In the genomic region with DNA sequence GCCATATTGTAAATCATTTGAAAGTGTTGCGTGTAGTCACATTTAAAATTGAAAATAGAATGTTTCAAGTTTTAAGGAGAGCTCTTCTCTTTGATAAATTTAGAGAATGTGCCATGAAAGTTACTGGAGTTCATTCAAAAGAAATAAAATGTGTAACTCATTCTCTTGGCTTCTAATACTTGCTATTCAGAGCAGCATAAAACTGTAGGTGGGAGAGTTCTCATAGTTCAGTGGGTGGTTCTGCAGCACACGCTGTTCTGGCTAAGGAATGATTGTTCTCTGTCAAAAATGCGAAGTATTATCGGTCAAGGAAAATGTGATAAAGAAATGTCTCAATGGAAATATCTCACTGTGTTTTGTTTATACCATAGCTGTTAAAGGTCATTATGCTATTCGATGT, we compare ENCODE assay signal across 21 mouse cellular contexts.
DNase-seq lines count a peak whose midpoint lies in the region; ATAC-seq and TF ChIP-seq lines count a peak whose summit lies in the region.
"Had no signal": no experiment of that assay in that cellular context is flagged by ENCODE, and none has a peak within 500 bp of the region (broad histone marks: within the 10 kb centered on the region; RNA-seq: fewer than 3 reads in every experiment).

No protein-coding gene starts in this region.

- no peak overlapping the region for H3K4me2 ChIP-seq in heart, postnatal 0 days (ENCODE audit: low read depth, low read length)
- no peak overlapping the region for H3K4me2 ChIP-seq in lung, postnatal 0 days (replicated peaks; ENCODE audit: low read depth, low read length)
- H3K4me2 ChIP-seq in hindbrain, postnatal 0 days (ENCODE audit: low read depth, low read length) = no peak overlapping the region
- H3K4me2 ChIP-seq: embryonic facial prominence, embryonic 15.5 days; forebrain, embryonic 15.5 days; hindbrain, embryonic 14.5 days had no signal

- ATAC-seq in heart, postnatal 0 days (ENCODE audit: insufficient read depth, low read depth) = no peak
- ATAC-seq in lung, postnatal 0 days = no peak
- no peak for ATAC-seq in hindbrain, postnatal 0 days
- ATAC-seq: activated CD4-positive, CD25-positive, alpha-beta regulatory T cell, adult 4 months; forebrain, embryonic 15.5 days; Patski had no signal

- intact Hi-C loops in heart, postnatal 36 days (cut with DNase I) = no loop called here

- no peaks in the 10 kb centered on the region for H3K36me3 ChIP-seq in heart, postnatal 0 days (replicated peaks; ENCODE audit: control insufficient read depth, insufficient read depth, low read length)
- H3K36me3 ChIP-seq in lung, postnatal 0 days (ENCODE audit: insufficient read depth, low read length) = no peaks in the 10 kb centered on the region
- no peaks in the 10 kb centered on the region for H3K36me3 ChIP-seq in hindbrain, postnatal 0 days (ENCODE audit: insufficient read depth, low read length)
- H3K36me3 ChIP-seq: embryonic facial prominence, embryonic 15.5 days; forebrain, embryonic 15.5 days; heart, embryonic 10.5 days; hindbrain, embryonic 10.5 days had no signal

- 61% methylated on average over 5 of the region's 5 CpGs for WGBS in heart, postnatal 0 days
- 72% methylated on average over 5 of the region's 5 CpGs for WGBS in lung, postnatal 0 days
- 82% methylated on average over 5 of the region's 5 CpGs for WGBS in hindbrain, postnatal 0 days

- no peaks in the 10 kb centered on the region for H3K9me3 ChIP-seq in heart, postnatal 0 days (replicated peaks; ENCODE audit: control insufficient read depth, low read length)
- no peaks in the 10 kb centered on the region for H3K9me3 ChIP-seq in lung, postnatal 0 days (ENCODE audit: low read length)
- no peaks in the 10 kb centered on the region for H3K9me3 ChIP-seq in hindbrain, postnatal 0 days (ENCODE audit: low read length)
- H3K9me3 ChIP-seq: embryonic facial prominence, embryonic 15.5 days; forebrain, embryonic 15.5 days; heart, embryonic 10.5 days; hindbrain, embryonic 10.5 days had no signal

- H3K27me3 ChIP-seq in heart, postnatal 0 days (ENCODE audit: control insufficient read depth, insufficient read depth, low read length) = no peaks in the 10 kb centered on the region
- H3K27me3 ChIP-seq in lung, postnatal 0 days (replicated peaks; ENCODE audit: insufficient read depth, low read length) = no peaks in the 10 kb centered on the region
- H3K27me3 ChIP-seq in hindbrain, postnatal 0 days (ENCODE audit: insufficient read depth, low read length) = no peaks in the 10 kb centered on the region
- H3K27me3 ChIP-seq: CH12.LX; embryonic facial prominence, embryonic 15.5 days; forebrain, embryonic 15.5 days; Patski had no signal

- TF ChIP-seq EP300 in heart, postnatal 0 days (IDR thresholded peaks at IDR 0.05; ENCODE audit: low read depth) = no peak
- TF ChIP-seq EP300 in lung, postnatal 0 days (IDR thresholded peaks at IDR 0.05) = no peak

- TF ChIP-seq CTCF in heart, postnatal 0 days (IDR thresholded peaks at IDR 0.05; ENCODE audit: low read depth) = no peak
- no peak for TF ChIP-seq CTCF in lung, postnatal 0 days (IDR thresholded peaks at IDR 0.05)
- no peak for TF ChIP-seq CTCF in embryonic fibroblast, embryonic 13.5 days (IDR thresholded peaks at IDR 0.05; ENCODE audit: borderline replicate concordance, insufficient read depth, low read length)
- TF ChIP-seq CTCF in hindbrain, postnatal 0 days (IDR thresholded peaks at IDR 0.05; ENCODE audit: low read depth) = no peak

- H3K9ac ChIP-seq in heart, postnatal 0 days (replicated peaks; ENCODE audit: low read depth, low read length) = no peak overlapping the region
- H3K9ac ChIP-seq in lung, postnatal 0 days (replicated peaks; ENCODE audit: low read depth) = no peak overlapping the region
- H3K9ac ChIP-seq in hindbrain, postnatal 0 days (replicated peaks; ENCODE audit: low read length) = no peak overlapping the region
- H3K9ac ChIP-seq: embryonic facial prominence, embryonic 15.5 days; forebrain, embryonic 15.5 days; hindbrain, embryonic 14.5 days had no signal

- no peaks in the 10 kb centered on the region for H3K4me1 ChIP-seq in heart, postnatal 0 days (ENCODE audit: control insufficient read depth, insufficient read depth)
- no peaks in the 10 kb centered on the region for H3K4me1 ChIP-seq in lung, postnatal 0 days (ENCODE audit: insufficient read depth, low read depth, low read length)
- peaks cover 6% of the 10 kb centered on the region; the same call in 1 of the 2 replicates for H3K4me1 ChIP-seq in embryonic fibroblast, embryonic 13.5 days (ENCODE audit: control insufficient read depth, insufficient read depth, low read length)
- no peaks in the 10 kb centered on the region for H3K4me1 ChIP-seq in hindbrain, postnatal 0 days (ENCODE audit: insufficient read depth, low read length)
- H3K4me1 ChIP-seq: embryonic facial prominence, embryonic 15.5 days; forebrain, embryonic 15.5 days; heart, embryonic 10.5 days; hindbrain, embryonic 10.5 days had no signal

- no peak for TF ChIP-seq POLR2A in embryonic fibroblast, embryonic 13.5 days (IDR thresholded peaks at IDR 0.05; ENCODE audit: low read depth, low read length)

- DNase-seq in heart, postnatal 0 days (ENCODE audit: low spot score) = peak; percentile 6
- DNase-seq in heart, postnatal 36 days = no peak
- peak; percentile 5 for DNase-seq in lung, postnatal 0 days (ENCODE audit: low spot score)
- no peak for DNase-seq in lung, postnatal 4 days
- DNase-seq in hindbrain, postnatal 0 days (ENCODE audit: low spot score) = no peak
- DNase-seq: adrenal gland, postnatal 25 days; cerebellum, adult 2 months; cerebellum, postnatal 14 days; embryo, embryonic 11 days; gastrocnemius, postnatal 10 days; heart, adult 18-20 months; heart, postnatal 14 days had no signal

- no peak overlapping the region for H3K27ac ChIP-seq in heart, postnatal 0 days (ENCODE audit: low read depth)
- no peak overlapping the region for H3K27ac ChIP-seq in lung, postnatal 0 days (ENCODE audit: low read length)
- 0 out of 2 replicates have a peak overlapping the region, but pooled peaks have one; percentile 59 for H3K27ac ChIP-seq in embryonic fibroblast, embryonic 13.5 days (ENCODE audit: insufficient read depth, low read length)
- H3K27ac ChIP-seq in hindbrain, postnatal 0 days = no peak overlapping the region
- H3K27ac ChIP-seq: embryonic facial prominence, embryonic 15.5 days; forebrain, embryonic 15.5 days; heart, embryonic 10.5 days; hindbrain, embryonic 10.5 days; hindbrain, embryonic 14.5 days had no signal

- H3K4me3 ChIP-seq in heart, postnatal 0 days (ENCODE audit: low read depth, low read length) = no peak overlapping the region
- no peak overlapping the region for H3K4me3 ChIP-seq in lung, postnatal 0 days (ENCODE audit: low read depth, low read length)
- no peak overlapping the region for H3K4me3 ChIP-seq in embryonic fibroblast, embryonic 13.5 days (ENCODE audit: insufficient read depth, low read length)
- H3K4me3 ChIP-seq in hindbrain, postnatal 0 days (ENCODE audit: low read length) = no peak overlapping the region
- H3K4me3 ChIP-seq: embryonic facial prominence, embryonic 15.5 days; forebrain, embryonic 15.5 days; heart, embryonic 10.5 days; hindbrain, embryonic 10.5 days had no signal

Comparison
In these comparisons a context has a peak if more than half of its experiments do, and no peak if none do; other contexts are left out.
1. DNase-seq: peak in heart, postnatal 0 days (single experiment) and lung, postnatal 0 days (single experiment); none in heart, postnatal 36 days (0 of 2), lung, postnatal 4 days (0 of 2) and hindbrain, postnatal 0 days (single experiment).